ENCODE assay signal across 9 mouse cellular contexts in genomic region chr10:92641032-92641431, GRCm38 (mm10).
A peak's percentile ranks its signal among the peaks of the same experiment; 100 is the strongest.
DNase-seq lines count a peak whose midpoint lies in the region.
"Had no signal": no experiment of that assay in that cellular context is flagged by ENCODE, and none has a peak within 500 bp of the region (broad histone marks: within the 10 kb centered on the region; RNA-seq: fewer than 3 reads in every experiment).

No protein-coding gene starts in this region.

- peak; percentile 17 for DNase-seq in kidney, postnatal 10 days
- no peak for DNase-seq in kidney, adult 11 months
- peak; percentile 20 for DNase-seq in retina, adult 2 months (ENCODE audit: low read depth, low spot score)
- no peak for DNase-seq in retina, embryonic 14.5 days (ENCODE audit: low spot score)
- peak; percentile 18 for DNase-seq in ZHBTc4 (ENCODE audit: low read depth, low spot score)
- DNase-seq in retina, postnatal 7 days (ENCODE audit: low read depth, low spot score) = peak; percentile 13
- no peak for DNase-seq in heart, postnatal 4 days
- DNase-seq: cerebellum, postnatal 36 days; gastrocnemius, postnatal 10 days had no signal

Comparison
In these comparisons a context has a peak if more than half of its experiments do, and no peak if none do; other contexts are left out.
1. DNase-seq: peak in kidney, postnatal 10 days (single experiment), retina, adult 2 months (single experiment), ZHBTc4 (single experiment) and retina, postnatal 7 days (single experiment); none in kidney, adult 11 months (single experiment), retina, embryonic 14.5 days (single experiment) and heart, postnatal 4 days (single experiment).